Mouse (Mus musculus) CH12.LX (cell line): ENCODE measurements at regions not wholly inside any gene's neighbourhood (a gene's known extent, or its start where the extent isn't known, plus 50 kb on each side); places are given as distances from the start of the nearest gene placed in this dataset.

Source experiments
- DNase-seq: peaks from one replicate; pipeline ENCODE4 v3.0.0-alpha.2; 2013; ENCODE audit errors: extremely low read depth
- H3K27ac ChIP-seq: 2 replicates; pipeline ENCODE4 v1.5.1; 2012; ENCODE audit warnings: low read depth, mild to moderate bottlenecking, control low read depth, moderate library complexity; ENCODE audit not compliant: insufficient read depth
- H3K27me3 ChIP-seq: replicated peaks from 2 replicates; pipeline ENCODE3; 2012; ENCODE audit warnings: inconsistent platforms
- H3K36me3 ChIP-seq, 2 experiments: replicated peaks in 1 of 2; 2 replicates each; pipeline versions ENCODE3 to v1.6.1; 2012; ENCODE audit warnings: inconsistent platforms in 1 of 2, low read length in 1 of 2, mild to moderate bottlenecking in 1 of 2, mixed read lengths in 1 of 2, moderate library complexity in 1 of 2; ENCODE audit not compliant: control insufficient read depth in 1 of 2, insufficient read depth in 1 of 2
- H3K4me1 ChIP-seq, 2 experiments: 2 replicates each; pipeline ENCODE4 v1.6.1; 2012; ENCODE audit warnings: inconsistent platforms in 1 of 2, moderate library complexity in 1 of 2; ENCODE audit not compliant: insufficient read depth in 2 of 2, control insufficient read depth in 1 of 2
- H3K4me2 ChIP-seq: 2 replicates; pipeline ENCODE4 v1.6.1; 2012; ENCODE audit warnings: low read depth, mild to moderate bottlenecking, control low read depth; ENCODE audit not compliant: poor library complexity, insufficient read depth, severe bottlenecking
- H3K4me3 ChIP-seq, 3 experiments: fragments of 150-350 bp in 1 of 3; sonication (generic) in 1 of 3; replicated peaks in 1 of 3; 2 replicates each; pipeline versions ENCODE3 to v1.5.1; 2011 to 2012; ENCODE audit warnings: low read depth in 2 of 3, low read length in 2 of 3, mild to moderate bottlenecking in 2 of 3, moderate library complexity in 2 of 3, control low read depth in 1 of 3, improper control_type of control experiment in 1 of 3, inconsistent platforms in 1 of 3, mixed read lengths in 1 of 3; ENCODE audit not compliant: poor library complexity in 1 of 3
- H3K79me2 ChIP-seq: replicated peaks from 2 replicates; pipeline ENCODE4 v1.6.1; 2012; ENCODE audit warnings: mild to moderate bottlenecking, moderate library complexity; ENCODE audit not compliant: control insufficient read depth, poor library complexity, insufficient read depth, severe bottlenecking; ENCODE audit errors: extremely low read depth
- H3K9ac ChIP-seq: 2 replicates; pipeline ENCODE4 v1.6.1; 2012; ENCODE audit warnings: low read depth, mild to moderate bottlenecking, control low read depth, moderate library complexity; ENCODE audit not compliant: insufficient read depth
- H3K9me3 ChIP-seq: replicated peaks from 2 replicates; pipeline ENCODE3; 2012; ENCODE audit warnings: low read length, inconsistent platforms, mixed read lengths
- BHLHE40 ChIP-seq: IDR thresholded peaks from 2 replicates; pipeline ENCODE4 v1.6.1; 2011; ENCODE audit warnings: mild to moderate bottlenecking, low read depth, low read length, improper control_type of control experiment
- CHD1 ChIP-seq: IDR thresholded peaks from 2 replicates; pipeline ENCODE4 v1.6.1; 2012; ENCODE audit warnings: low read depth, low read length, improper control_type of control experiment, inconsistent platforms
- CTCF ChIP-seq, 2 experiments: IDR thresholded peaks in 1 of 2; conservative IDR thresholded peaks in 1 of 2; 2 replicates each; pipeline ENCODE4 v1.5.1; 2011 to 2012; ENCODE audit warnings: low read depth in 2 of 2, low read length in 2 of 2, improper control_type of control experiment in 1 of 2, inconsistent platforms in 1 of 2, mild to moderate bottlenecking in 1 of 2, moderate library complexity in 1 of 2
- ETS1 ChIP-seq: conservative IDR thresholded peaks from 2 replicates; pipeline ENCODE4 v1.6.1; 2012; ENCODE audit warnings: low read depth, mild to moderate bottlenecking, inconsistent platforms, low read length, improper control_type of control experiment, moderate library complexity
- GABPA ChIP-seq: IDR thresholded peaks from 2 replicates; pipeline ENCODE4 v1.6.1; 2012; ENCODE audit warnings: low read depth, low read length, improper control_type of control experiment, inconsistent platforms; ENCODE audit not compliant: insufficient replicate concordance
- IRF4 ChIP-seq: IDR thresholded peaks from 2 replicates; pipeline ENCODE4 v1.6.1; 2014; ENCODE audit warnings: low read depth, mild to moderate bottlenecking, inconsistent platforms, low read length, improper control_type of control experiment
- JUN ChIP-seq: IDR thresholded peaks from 2 replicates; pipeline ENCODE4 v1.6.1; 2011; ENCODE audit warnings: low read depth, mild to moderate bottlenecking, low read length, improper control_type of control experiment, moderate library complexity; ENCODE audit not compliant: insufficient read depth
- JUND ChIP-seq: conservative IDR thresholded peaks from 2 replicates; pipeline ENCODE4 v1.6.1; 2011; ENCODE audit warnings: low read depth, low read length, improper control_type of control experiment
- KAT2A ChIP-seq: IDR thresholded peaks from 2 replicates; pipeline ENCODE4 v1.6.1; 2012; ENCODE audit warnings: low read length, improper control_type of control experiment, inconsistent platforms; ENCODE audit not compliant: insufficient replicate concordance
- MAX ChIP-seq: IDR thresholded peaks from 2 replicates; pipeline ENCODE4 v1.6.1; 2011; ENCODE audit warnings: low read length, improper control_type of control experiment
- MAZ ChIP-seq: IDR thresholded peaks from 2 replicates; pipeline ENCODE4 v1.6.1; 2012; ENCODE audit warnings: low read depth, mild to moderate bottlenecking, inconsistent platforms, low read length, improper control_type of control experiment, moderate library complexity
- NELFE ChIP-seq: IDR thresholded peaks from 2 replicates; pipeline ENCODE4 v1.6.1; 2011; ENCODE audit warnings: low read depth, low read length, improper control_type of control experiment
- NRF1 ChIP-seq: IDR thresholded peaks from 2 replicates; pipeline ENCODE4 v1.6.1; 2014; ENCODE audit warnings: low read depth, mild to moderate bottlenecking, inconsistent platforms, low read length, improper control_type of control experiment, moderate library complexity
- POLR2A ChIP-seq: IDR thresholded peaks from 2 replicates; pipeline ENCODE4 v1.6.1; 2011; ENCODE audit warnings: low read depth, mild to moderate bottlenecking, improper control_type of control experiment, low read length
- POLR2AphosphoS2 ChIP-seq: IDR thresholded peaks from 2 replicates; pipeline ENCODE4 v1.6.1; 2011; ENCODE audit warnings: low read depth, low read length, improper control_type of control experiment
- RCOR1 ChIP-seq: conservative IDR thresholded peaks from 2 replicates; pipeline ENCODE4 v1.6.1; 2012; ENCODE audit warnings: low read depth, mild to moderate bottlenecking, inconsistent platforms, low read length, improper control_type of control experiment
- SIN3A ChIP-seq: IDR thresholded peaks from 2 replicates; pipeline ENCODE4 v1.6.1; 2012; ENCODE audit warnings: low read length, improper control_type of control experiment, inconsistent platforms
- SMC3 ChIP-seq: IDR thresholded peaks from 2 replicates; pipeline ENCODE4 v1.6.1; 2011; ENCODE audit warnings: low read depth, low read length, improper control_type of control experiment
- TBP ChIP-seq: conservative IDR thresholded peaks from 2 replicates; pipeline ENCODE4 v1.6.1; 2011; ENCODE audit warnings: low read depth, low read length, improper control_type of control experiment
- TCF12 ChIP-seq: IDR thresholded peaks from 2 replicates; pipeline ENCODE4 v1.6.1; 2014; ENCODE audit warnings: low read depth, mild to moderate bottlenecking, inconsistent platforms, low read length, improper control_type of control experiment
- UBTF ChIP-seq: IDR thresholded peaks from 2 replicates; pipeline ENCODE4 v1.6.1; 2012; ENCODE audit warnings: low read depth, mild to moderate bottlenecking, inconsistent platforms, low read length, improper control_type of control experiment, moderate library complexity
- USF1 ChIP-seq: IDR thresholded peaks from 2 replicates; pipeline ENCODE4 v1.6.1; 2014; ENCODE audit warnings: low read depth, mild to moderate bottlenecking, inconsistent platforms, low read length, improper control_type of control experiment
- USF2 ChIP-seq: conservative IDR thresholded peaks from 2 replicates; pipeline ENCODE4 v1.6.1; 2011; ENCODE audit warnings: low read depth, low read length, improper control_type of control experiment
- ZMIZ1 ChIP-seq: IDR thresholded peaks from 2 replicates; pipeline ENCODE4 v1.6.1; 2012; ENCODE audit warnings: low read depth, mild to moderate bottlenecking, inconsistent platforms, low read length, improper control_type of control experiment
- ZNF384 ChIP-seq: IDR thresholded peaks from 2 replicates; pipeline ENCODE4 v1.6.1; 2012; ENCODE audit warnings: low read depth, low read length, improper control_type of control experiment, inconsistent platforms
- dilution Hi-C: fragments of 300-500 bp; cut with MboI; formaldehyde crosslinking; loops from 2 replicates; pipeline ENCODE4 v1.14.3; 2020; ENCODE audit warnings: low sequenced_read_pairs; ENCODE audit not compliant: extremely low pct_unique_long_range_greater_than_20kb, extremely low pct_ligation_motif_present
- in situ Hi-C: fragments of 300-500 bp; cut with MboI; formaldehyde crosslinking; loops from 3 replicates; pipeline ENCODE4 v1.14.3; 2019; ENCODE audit warnings: low sequenced_read_pairs, low pct_ligation_motif_present, low pct_unique_long_range_greater_than_20kb, mixed read lengths

DNA sequence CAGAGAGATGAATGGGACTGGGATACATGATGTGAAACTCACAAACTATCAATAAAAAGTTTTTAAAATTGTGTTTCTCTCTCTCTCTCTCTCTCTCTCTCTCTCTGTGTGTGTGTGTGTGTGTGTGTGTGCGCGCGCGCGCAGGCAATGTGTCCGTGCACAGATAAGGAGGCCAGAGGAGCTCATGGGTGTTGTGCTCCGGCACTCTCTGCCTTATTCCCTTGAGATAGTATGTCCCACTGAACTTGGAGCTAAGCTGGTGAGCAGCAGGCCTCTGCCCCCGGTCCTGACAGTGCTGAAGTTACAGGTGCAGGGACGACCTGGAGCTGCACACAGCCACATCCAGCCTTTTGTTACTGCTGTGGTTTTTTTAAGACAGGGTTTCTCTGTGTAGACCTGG, 57.9 kb upstream of the Galnt15 start:
- no peak for DNase-seq
- Histone ChIP-seq H3K9me3 (no peaks in the 10 kb centered on the region), H3K36me3 (no peaks in the 10 kb centered on the region), H3K27me3 (peaks cover 2% of the 10 kb centered on the region), H3K9ac (no peak overlapping the region), H3K79me2 (no peaks in the 10 kb centered on the region), H3K4me2 (no peak overlapping the region), H3K4me3 (no peak overlapping the region), H3K4me1 (peaks cover 0 to 4% of the 10 kb centered on the region in 2 experiments; a peak in 2 of 4 replicates), H3K27ac (no peak overlapping the region)
- TF ChIP-seq ZNF384 (no peak), USF2 (no peak), UBTF (no peak), TCF12 (no peak), POLR2A (no peak), BHLHE40 (no peak), TBP (no peak), GABPA (no peak), NELFE (no peak), JUN (no peak), SIN3A (no peak), MAZ (no peak), POLR2AphosphoS2 (no peak), USF1 (no peak), RCOR1 (no peak)
- dilution Hi-C loops, result no loop called here
- in situ Hi-C loops, result no loop called here

DNA sequence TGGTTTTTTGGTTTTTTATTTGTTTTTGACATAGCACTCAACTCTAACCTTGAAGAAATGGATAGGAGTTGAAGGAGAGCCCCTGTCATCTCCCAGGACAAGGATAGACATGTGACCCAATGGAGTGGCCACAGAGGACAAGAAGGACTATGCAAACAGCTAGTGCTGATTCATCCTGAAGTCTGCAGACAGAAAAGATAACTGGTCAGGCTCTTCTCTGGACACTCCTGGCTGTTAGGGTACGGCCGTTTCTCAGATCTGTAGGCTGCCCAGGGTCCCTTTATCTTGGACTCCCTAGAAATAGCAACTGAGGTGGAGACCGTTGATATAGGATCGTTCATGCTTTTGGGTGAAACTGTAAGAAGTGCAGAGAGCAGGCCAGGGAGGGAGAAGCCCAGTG, 55.1 kb upstream of the Galnt15 start:
- no peak overlapping the region for H3K27ac ChIP-seq
- H3K79me2 ChIP-seq, result no peaks in the 10 kb centered on the region
- no peak for TF ChIP-seq MAX
- TF ChIP-seq IRF4, result no peak
- no peak for TF ChIP-seq POLR2A
- no peak for TF ChIP-seq POLR2AphosphoS2
- no peak for TF ChIP-seq CHD1
- no peak for TF ChIP-seq CTCF (conservative IDR thresholded peaks at IDR 0.05 in 1 of 2, IDR thresholded peaks at IDR 0.05 in 1 of 2; ENCODE audit: low read depth in 2 of 2, low read length in 2 of 2)
- no peak for TF ChIP-seq SMC3
- TF ChIP-seq ZMIZ1, result no peak
- no peak for TF ChIP-seq NRF1
- no peak for TF ChIP-seq KAT2A
- no peak for TF ChIP-seq ETS1
- TF ChIP-seq JUND, result no peak
- TF ChIP-seq ZNF384, result no peak
- TF ChIP-seq, all 38 proteins: peak for 0
- in situ Hi-C loops (no loop called here), dilution Hi-C loops (no loop called here)
- no peak for DNase-seq
- peaks cover 0 to 7% of the 10 kb centered on the region in 2 experiments; a peak in 2 of 4 replicates for H3K4me1 ChIP-seq
- H3K9ac ChIP-seq, result no peak overlapping the region
- no peaks in the 10 kb centered on the region for H3K9me3 ChIP-seq
- no peak overlapping the region for H3K4me2 ChIP-seq
- H3K36me3 ChIP-seq, result no peaks in the 10 kb centered on the region
- H3K27me3 ChIP-seq, result peaks cover 2% of the 10 kb centered on the region
- H3K4me3 ChIP-seq, result no peak overlapping the region
